Mouse (Mus musculus): Measurements from ENCODE around the gene Btbd9. TPM values are rescaled to one million over a fixed set of nuclear protein-coding genes. Genes with fewer than 3 reads are reported as not detected.

Gene Btbd9
- total RNA-seq, 2 experiments from 2014 or later: 35.6 to 45.4 TPM

- DNase-seq: no peak
These were observed 240.0 kb downstream of the Btbd9 start for GRCm38 (mm10) chr17:30336280-30336679.

- DNase-seq: no peak
These were observed 240.5 kb downstream of the Btbd9 start for GRCm38 (mm10) chr17:30335746-30336145.

GRCm38 (mm10) chr17:30334257-30334656 is 242.0 kb downstream of the Btbd9 start:
- DNase-seq: no peak

GRCm38 (mm10) chr17:30333136-30333535 is 243.2 kb downstream of the Btbd9 start:
- no peak for DNase-seq

- no peak for DNase-seq
These were observed 244.9 kb downstream of the Btbd9 start for GRCm38 (mm10) chr17:30331380-30331779.

GRCm38 (mm10) chr17:30329531-30329930 is 246.8 kb downstream of the Btbd9 start:
- no peak for DNase-seq

- no peak for DNase-seq
These were observed 247.4 kb downstream of the Btbd9 start for GRCm38 (mm10) chr17:30328924-30329323.

GRCm38 (mm10) chr17:30326906-30327305 is 249.4 kb downstream of the Btbd9 start:
- no peak for DNase-seq

- no peak for DNase-seq
These were observed 256.0 kb downstream of the Btbd9 start for GRCm38 (mm10) chr17:30320301-30320700.

- no peak for DNase-seq
These were observed 263.6 kb downstream of the Btbd9 start for GRCm38 (mm10) chr17:30312688-30313087.

GRCm38 (mm10) chr17:30309627-30310026 is 266.7 kb downstream of the Btbd9 start:
- DNase-seq: no peak

GRCm38 (mm10) chr17:30308889-30309288 is 267.4 kb downstream of the Btbd9 start:
- no peak for DNase-seq

GRCm38 (mm10) chr17:30308317-30308716 is 268.0 kb downstream of the Btbd9 start:
- no peak for DNase-seq

- no peak for DNase-seq
These were observed 269.1 kb downstream of the Btbd9 start for GRCm38 (mm10) chr17:30307168-30307567.

- no peak for DNase-seq
These were observed 271.5 kb downstream of the Btbd9 start for GRCm38 (mm10) chr17:30304766-30305165.

- DNase-seq: no peak
These were observed 274.9 kb downstream of the Btbd9 start for GRCm38 (mm10) chr17:30301338-30301737.

GRCm38 (mm10) chr17:30297432-30297831 is 278.9 kb downstream of the Btbd9 start:
- no peak for DNase-seq

GRCm38 (mm10) chr17:30296069-30296468 is 280.2 kb downstream of the Btbd9 start:
- no peak for DNase-seq

GRCm38 (mm10) chr17:30292666-30293065 is 283.6 kb downstream of the Btbd9 start:
- no peak for DNase-seq

GRCm38 (mm10) chr17:30285641-30286040 is 290.6 kb downstream of the Btbd9 start:
- DNase-seq: no peak

- DNase-seq: no peak
These were observed 292.7 kb downstream of the Btbd9 start for GRCm38 (mm10) chr17:30283460-30284050.

GRCm38 (mm10) chr17:30283001-30283400 is 293.3 kb downstream of the Btbd9 start:
- no peak for DNase-seq

- no peak for DNase-seq
These were observed 295.8 kb downstream of the Btbd9 start for GRCm38 (mm10) chr17:30280323-30281118.

GRCm38 (mm10) chr17:30279684-30280083 is 296.6 kb downstream of the Btbd9 start:
- DNase-seq: no peak
